Mouse (Mus musculus): ENCODE data around the gene Elmo1. TPM values are rescaled to one million over a fixed set of nuclear protein-coding genes. Genes with fewer than 3 reads are reported as not detected.

The Elmo1 gene
- polyA plus RNA-seq, 1 experiment from 2014 or later, result 49.6 TPM

DNA sequence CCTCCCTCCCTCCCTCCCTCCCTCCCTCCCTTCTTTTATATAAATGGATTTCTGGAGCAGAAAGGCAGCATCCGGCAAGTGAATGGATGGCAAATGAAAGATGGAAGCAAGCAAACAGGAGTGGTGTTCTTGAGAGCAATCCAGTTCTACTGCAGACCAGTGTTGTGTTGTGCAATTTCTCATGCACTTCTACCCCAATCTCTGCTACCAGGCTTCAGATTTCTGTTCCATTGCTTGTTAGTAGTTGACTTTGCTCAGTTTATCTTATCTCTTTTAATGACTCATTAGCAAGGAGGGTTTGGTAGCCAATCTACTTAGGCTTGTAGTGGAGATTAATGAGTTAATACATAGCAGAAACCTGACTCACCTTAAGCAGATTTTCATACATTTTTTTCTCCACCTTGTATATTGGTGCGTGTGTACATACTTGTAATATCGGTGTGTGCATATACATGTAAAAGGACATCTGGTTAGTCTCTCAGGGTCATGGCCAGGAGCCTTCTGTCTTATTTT is 209.7 kb downstream of the Elmo1 start:
- no peaks in the 10 kb centered on the region for H3K27me3 ChIP-seq (replicated peaks; ENCODE audit: control insufficient read depth, insufficient read depth, low read length)
- H3K4me3 ChIP-seq (ENCODE audit: low read length), result no peak overlapping the region
- no peaks in the 10 kb centered on the region for H3K4me1 ChIP-seq (ENCODE audit: control insufficient read depth, insufficient read depth, low read depth, low read length)
- H3K9me3 ChIP-seq (ENCODE audit: control insufficient read depth, low read length), result no peaks in the 10 kb centered on the region
- H3K27ac ChIP-seq (ENCODE audit: low read depth, low read length), result no peak overlapping the region
- 81% methylated on average over 3 of the region's 3 CpGs for WGBS
- no peak overlapping the region for H3K4me2 ChIP-seq (ENCODE audit: low read length)
- no peak overlapping the region for H3K9ac ChIP-seq (ENCODE audit: low read depth, low read length)
- no peaks in the 10 kb centered on the region for H3K36me3 ChIP-seq (ENCODE audit: control insufficient read depth, insufficient read depth, low read length)
- no peak for ATAC-seq

DNA sequence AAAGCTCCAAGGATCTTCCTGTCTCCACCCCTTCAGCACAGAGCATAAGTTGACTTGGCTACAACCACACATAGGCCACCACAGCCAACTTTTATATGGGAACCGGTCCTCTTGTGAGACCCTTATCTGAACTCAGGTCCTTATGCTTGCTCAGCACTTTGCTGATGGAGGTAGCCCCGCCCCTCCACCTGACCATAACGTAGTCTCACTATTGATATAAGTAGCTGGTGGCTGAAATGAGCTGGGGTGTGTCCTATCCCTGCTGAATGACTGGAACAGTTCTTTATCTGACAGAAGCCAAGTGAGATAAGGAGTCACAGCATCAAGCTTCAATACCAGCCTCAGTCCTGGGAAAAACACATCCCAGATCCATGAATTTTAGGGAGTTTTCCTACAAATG is 210.2 kb downstream of the Elmo1 start:
- no peaks in the 10 kb centered on the region for H3K4me1 ChIP-seq (ENCODE audit: control insufficient read depth, insufficient read depth, low read depth, low read length)
- no peak overlapping the region for H3K4me2 ChIP-seq (ENCODE audit: low read length)
- H3K4me3 ChIP-seq (ENCODE audit: low read length), result no peak overlapping the region
- no peak overlapping the region for H3K27ac ChIP-seq (ENCODE audit: low read depth, low read length)
- ATAC-seq, result no peak
- 93% methylated on average over 3 of the region's 3 CpGs for WGBS
- no peaks in the 10 kb centered on the region for H3K36me3 ChIP-seq (ENCODE audit: control insufficient read depth, insufficient read depth, low read length)
- no peak overlapping the region for H3K9ac ChIP-seq (ENCODE audit: low read depth, low read length)
- H3K9me3 ChIP-seq (ENCODE audit: control insufficient read depth, low read length), result no peaks in the 10 kb centered on the region
- H3K27me3 ChIP-seq (replicated peaks; ENCODE audit: control insufficient read depth, insufficient read depth, low read length), result no peaks in the 10 kb centered on the region

DNA sequence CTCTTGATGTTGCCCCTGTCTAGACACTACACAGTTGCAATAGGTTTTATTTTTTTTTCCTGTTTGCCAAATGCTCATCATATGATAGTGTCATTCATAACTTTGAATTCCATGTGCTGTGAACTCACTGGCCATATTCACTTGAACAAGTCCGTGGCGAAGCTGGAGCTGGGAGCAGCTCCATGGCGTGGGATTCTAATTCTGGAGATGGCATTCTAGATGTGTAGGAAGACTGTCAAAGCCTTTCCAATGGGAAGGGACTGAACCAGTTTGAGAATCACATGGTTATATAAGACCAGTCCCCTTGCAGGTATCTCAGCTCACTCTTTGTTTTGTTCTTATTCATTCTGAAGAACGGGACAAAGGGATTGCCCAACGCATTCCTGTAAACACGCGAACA is 211.4 kb downstream of the Elmo1 start:
- no peak for ATAC-seq
- Histone ChIP-seq H3K27ac (ENCODE audit: low read depth, low read length) (no peak overlapping the region), H3K4me1 (ENCODE audit: control insufficient read depth, insufficient read depth, low read depth, low read length) (no peaks in the 10 kb centered on the region; the same call in 1 of the 2 replicates), H3K36me3 (ENCODE audit: control insufficient read depth, insufficient read depth, low read length) (no peaks in the 10 kb centered on the region), H3K9me3 (ENCODE audit: control insufficient read depth, low read length) (no peaks in the 10 kb centered on the region), H3K27me3 (replicated peaks; ENCODE audit: control insufficient read depth, insufficient read depth, low read length) (no peaks in the 10 kb centered on the region), H3K9ac (ENCODE audit: low read depth, low read length) (no peak overlapping the region), H3K4me2 (ENCODE audit: low read length) (no peak overlapping the region), H3K4me3 (ENCODE audit: low read length) (no peak overlapping the region)
- 94% methylated on average over 7 of the region's 7 CpGs for WGBS

DNA sequence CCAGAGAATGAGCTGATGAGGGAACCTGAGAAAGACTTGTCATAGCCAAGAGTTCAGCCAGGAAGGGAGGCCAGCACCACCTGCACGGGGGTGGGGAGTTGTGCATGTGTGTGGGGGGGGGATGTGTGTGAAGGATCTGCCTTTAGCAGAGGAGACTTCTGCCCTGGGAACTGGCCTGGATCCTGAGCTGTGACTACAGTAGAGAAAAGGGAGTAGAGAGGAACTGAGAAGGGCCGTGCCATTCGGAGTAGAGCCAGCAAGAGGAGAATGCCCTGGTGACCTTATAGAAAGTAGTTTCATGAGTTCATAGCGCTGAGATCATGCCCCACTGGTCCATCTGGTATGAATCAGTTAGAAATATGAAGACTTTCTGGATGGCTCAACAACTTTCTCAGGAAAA is 215.2 kb downstream of the Elmo1 start:
- no peak overlapping the region for H3K27ac ChIP-seq (ENCODE audit: low read depth, low read length)
- H3K9ac ChIP-seq (ENCODE audit: low read depth, low read length), result no peak overlapping the region
- H3K36me3 ChIP-seq (ENCODE audit: control insufficient read depth, insufficient read depth, low read length), result no peaks in the 10 kb centered on the region
- H3K4me3 ChIP-seq (ENCODE audit: low read length), result no peak overlapping the region
- peaks cover 3% of the 10 kb centered on the region; the same call in 1 of the 2 replicates for H3K4me1 ChIP-seq (ENCODE audit: control insufficient read depth, insufficient read depth, low read depth, low read length)
- 89% methylated on average over 4 of the region's 4 CpGs for WGBS
- H3K4me2 ChIP-seq (ENCODE audit: low read length), result no peak overlapping the region
- no peaks in the 10 kb centered on the region for H3K9me3 ChIP-seq (ENCODE audit: control insufficient read depth, low read length)
- ATAC-seq, result no peak
- H3K27me3 ChIP-seq (replicated peaks; ENCODE audit: control insufficient read depth, insufficient read depth, low read length), result no peaks in the 10 kb centered on the region

DNA sequence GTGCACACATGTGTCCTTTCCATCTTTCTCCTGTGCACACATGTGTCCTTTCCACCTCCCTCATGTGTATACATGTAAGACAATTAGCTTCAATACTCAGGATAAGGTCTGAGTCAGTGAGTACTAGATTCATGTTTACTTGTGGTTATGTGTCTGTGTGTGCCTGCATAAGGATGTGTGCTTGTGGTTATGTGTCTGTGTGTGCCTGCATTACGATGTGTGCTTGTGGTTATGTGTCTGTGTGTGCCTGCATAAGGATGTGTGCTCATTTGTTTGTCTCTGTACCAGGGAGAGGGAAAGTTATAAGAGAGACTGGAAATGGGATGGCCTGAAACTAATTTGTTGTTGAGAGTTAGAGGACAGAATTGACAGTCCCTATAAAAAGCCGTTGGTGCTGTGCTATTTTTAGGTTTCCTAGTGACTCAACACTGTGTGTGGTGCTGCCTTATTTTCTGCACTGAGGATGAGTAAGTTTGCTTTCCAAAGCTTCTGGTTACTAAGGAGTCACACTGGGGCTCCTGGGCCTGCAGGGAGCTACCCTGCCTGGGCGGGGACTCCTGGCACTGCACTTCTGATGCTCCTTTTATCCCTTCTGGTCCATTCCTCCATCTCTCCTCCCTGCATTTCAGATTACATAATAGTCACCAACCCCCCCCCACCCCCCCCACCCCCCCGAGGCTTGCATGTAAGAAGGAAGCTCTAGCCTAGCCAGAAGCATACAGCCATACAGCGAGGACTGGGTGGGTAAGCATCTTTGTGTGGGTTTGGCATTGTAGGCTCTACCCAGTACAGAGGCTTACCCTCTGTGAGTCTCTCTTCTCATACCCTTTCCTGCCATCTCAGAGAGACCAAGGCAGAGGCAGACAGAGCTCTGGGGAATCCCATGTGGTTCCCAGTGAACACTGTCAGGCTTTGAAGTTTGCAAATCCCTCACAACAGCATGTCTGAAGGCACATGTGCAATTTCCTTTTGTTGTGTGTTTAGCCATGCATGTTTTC is 216.1 kb downstream of the Elmo1 start:
- ATAC-seq, result peak; percentile 38; the same call in 1 of the 2 replicates
- Histone ChIP-seq H3K36me3 (ENCODE audit: control insufficient read depth, insufficient read depth, low read length) (no peaks in the 10 kb centered on the region), H3K27ac (ENCODE audit: low read depth, low read length) (no peak overlapping the region), H3K9me3 (ENCODE audit: control insufficient read depth, low read length) (no peaks in the 10 kb centered on the region), H3K4me3 (ENCODE audit: low read length) (no peak overlapping the region), H3K9ac (ENCODE audit: low read depth, low read length) (no peak overlapping the region), H3K4me1 (ENCODE audit: control insufficient read depth, insufficient read depth, low read depth, low read length) (peaks cover 3% of the 10 kb centered on the region; the same call in 1 of the 2 replicates), H3K27me3 (replicated peaks; ENCODE audit: control insufficient read depth, insufficient read depth, low read length) (no peaks in the 10 kb centered on the region), H3K4me2 (ENCODE audit: low read length) (no peak overlapping the region)
- 56% methylated on average over 5 of the region's 5 CpGs for WGBS

DNA sequence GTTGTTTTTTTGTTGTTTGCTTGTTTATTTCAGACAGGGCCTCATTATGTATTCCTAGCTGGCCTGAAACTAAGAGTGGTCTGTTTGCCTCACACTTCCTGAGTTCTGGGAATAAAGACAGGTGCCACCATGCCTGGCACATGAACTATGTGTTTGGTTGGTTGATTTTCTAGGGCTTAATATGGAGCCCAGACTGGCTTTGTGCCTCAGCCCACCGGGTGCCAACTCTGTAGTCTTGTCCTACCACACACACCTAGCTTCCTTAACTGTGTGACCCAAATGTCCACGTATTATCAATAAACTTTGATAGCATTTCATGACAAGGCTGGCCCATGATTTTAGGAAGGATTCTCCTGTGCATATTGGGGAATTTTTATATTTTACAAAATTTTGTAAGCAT is 217.0 kb downstream of the Elmo1 start:
- WGBS, result 88% methylated on average over 2 of the region's 2 CpGs
- Histone ChIP-seq H3K4me2 (ENCODE audit: low read length) (no peak overlapping the region), H3K4me3 (ENCODE audit: low read length) (no peak overlapping the region), H3K27ac (ENCODE audit: low read depth, low read length) (no peak overlapping the region), H3K9me3 (ENCODE audit: control insufficient read depth, low read length) (no peaks in the 10 kb centered on the region), H3K4me1 (ENCODE audit: control insufficient read depth, insufficient read depth, low read depth, low read length) (peaks cover 3% of the 10 kb centered on the region; the same call in 1 of the 2 replicates), H3K27me3 (replicated peaks; ENCODE audit: control insufficient read depth, insufficient read depth, low read length) (no peaks in the 10 kb centered on the region), H3K9ac (ENCODE audit: low read depth, low read length) (no peak overlapping the region), H3K36me3 (ENCODE audit: control insufficient read depth, insufficient read depth, low read length) (no peaks in the 10 kb centered on the region)
- no peak for ATAC-seq

DNA sequence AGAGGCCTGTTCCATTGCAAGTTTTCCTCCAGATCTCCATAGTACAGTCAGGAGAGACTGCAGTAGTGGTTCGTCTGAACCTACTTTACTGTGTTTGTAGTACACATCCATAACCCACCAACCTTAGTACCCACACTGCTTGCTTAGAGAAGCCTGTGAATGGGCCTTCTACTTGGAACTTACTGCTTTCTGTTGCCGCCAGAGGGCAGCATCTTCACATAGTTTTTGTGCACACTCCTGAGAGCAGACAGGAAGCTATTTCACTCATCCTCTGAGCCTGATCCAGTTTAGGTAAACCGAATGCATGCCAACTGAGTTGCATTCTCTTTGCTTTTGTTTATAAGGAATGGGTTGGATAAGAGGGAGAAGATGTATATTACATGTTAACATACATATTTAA is 221.2 kb downstream of the Elmo1 start:
- H3K4me2 ChIP-seq (ENCODE audit: low read length), result no peak overlapping the region
- H3K9ac ChIP-seq (ENCODE audit: low read depth, low read length), result no peak overlapping the region
- no peaks in the 10 kb centered on the region for H3K36me3 ChIP-seq (ENCODE audit: control insufficient read depth, insufficient read depth, low read length)
- no peaks in the 10 kb centered on the region for H3K27me3 ChIP-seq (replicated peaks; ENCODE audit: control insufficient read depth, insufficient read depth, low read length)
- peaks cover 3% of the 10 kb centered on the region; the same call in 1 of the 2 replicates for H3K4me1 ChIP-seq (ENCODE audit: control insufficient read depth, insufficient read depth, low read depth, low read length)
- no peaks in the 10 kb centered on the region for H3K9me3 ChIP-seq (ENCODE audit: control insufficient read depth, low read length)
- H3K4me3 ChIP-seq (ENCODE audit: low read length), result no peak overlapping the region
- ATAC-seq, result peak; percentile 87
- H3K27ac ChIP-seq (ENCODE audit: low read depth, low read length), result no peak overlapping the region
- 13% methylated on average over 3 of the region's 3 CpGs for WGBS

DNA sequence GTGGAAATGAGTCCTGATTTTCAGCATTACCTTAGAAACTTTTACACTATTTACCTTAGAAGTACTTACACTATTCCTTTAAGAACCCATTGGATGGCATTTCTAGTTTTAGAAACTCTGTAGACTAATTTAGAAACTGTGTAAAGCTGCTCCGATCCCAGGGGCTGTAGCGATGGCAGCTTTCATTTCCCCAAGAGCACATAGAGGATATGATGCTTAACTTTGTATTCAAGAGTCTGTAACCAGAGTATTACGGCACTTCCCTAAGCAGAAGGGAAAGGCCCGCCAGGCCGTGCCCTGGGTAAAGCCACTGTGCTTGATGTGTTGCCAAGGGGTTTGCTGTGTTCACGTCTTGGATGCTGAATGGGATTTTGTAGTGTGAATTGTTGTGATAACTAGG is 222.9 kb downstream of the Elmo1 start:
- H3K4me2 ChIP-seq (ENCODE audit: low read length), result no peak overlapping the region
- no peaks in the 10 kb centered on the region for H3K4me1 ChIP-seq (ENCODE audit: control insufficient read depth, insufficient read depth, low read depth, low read length)
- ATAC-seq, result no peak
- 70% methylated on average over 6 of the region's 6 CpGs for WGBS
- H3K27ac ChIP-seq (ENCODE audit: low read depth, low read length), result no peak overlapping the region
- no peaks in the 10 kb centered on the region for H3K36me3 ChIP-seq (ENCODE audit: control insufficient read depth, insufficient read depth, low read length)
- H3K9ac ChIP-seq (ENCODE audit: low read depth, low read length), result no peak overlapping the region
- H3K4me3 ChIP-seq (ENCODE audit: low read length), result no peak overlapping the region
- no peaks in the 10 kb centered on the region for H3K27me3 ChIP-seq (replicated peaks; ENCODE audit: control insufficient read depth, insufficient read depth, low read length)
- H3K9me3 ChIP-seq (ENCODE audit: control insufficient read depth, low read length), result no peaks in the 10 kb centered on the region

DNA sequence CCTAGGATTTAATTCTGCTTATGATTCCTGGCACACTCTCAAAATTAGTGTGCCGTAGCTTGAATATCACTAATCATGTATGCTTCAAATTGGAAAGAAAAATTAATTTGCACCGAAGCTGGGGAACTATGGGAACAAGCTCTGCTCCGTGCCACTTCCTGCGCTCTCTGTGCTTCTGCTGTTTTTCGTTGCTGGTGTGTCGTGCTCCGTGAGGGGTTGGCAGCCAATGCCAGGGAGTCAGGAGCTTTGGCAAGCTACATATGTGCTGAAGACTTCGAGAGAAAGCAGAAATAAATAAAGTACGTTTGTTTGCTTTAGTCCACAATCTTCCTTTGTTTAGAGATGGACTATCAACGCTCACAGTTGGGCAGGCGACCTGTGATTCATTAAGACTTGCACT is 225.7 kb downstream of the Elmo1 start:
- Histone ChIP-seq H3K27me3 (replicated peaks; ENCODE audit: control insufficient read depth, insufficient read depth, low read length) (no peaks in the 10 kb centered on the region), H3K9ac (ENCODE audit: low read depth, low read length) (no peak overlapping the region), H3K27ac (ENCODE audit: low read depth, low read length) (no peak overlapping the region; the same call in 1 of the 2 replicates), H3K36me3 (ENCODE audit: control insufficient read depth, insufficient read depth, low read length) (no peaks in the 10 kb centered on the region), H3K4me2 (ENCODE audit: low read length) (no peak overlapping the region; the same call in 1 of the 2 replicates), H3K9me3 (ENCODE audit: control insufficient read depth, low read length) (no peaks in the 10 kb centered on the region), H3K4me3 (ENCODE audit: low read length) (no peak overlapping the region), H3K4me1 (ENCODE audit: control insufficient read depth, insufficient read depth, low read depth, low read length) (no peaks in the 10 kb centered on the region)
- ATAC-seq, result no peak
- WGBS, result 56% methylated on average over 11 of the region's 11 CpGs

Measured in hindbrain, embryonic 16.5 days (tissue).